Mouse (Mus musculus) kidney, embryonic 16.5 days (tissue): ENCODE results near the gene Gm6793. TPM values are rescaled to one million over a fixed set of nuclear protein-coding genes. Genes with fewer than 3 reads are reported as not detected.

Source experiments
- ATAC-seq: fragments of 200-750 bp; cut with Nextera tagmentation; 2 replicates; pipeline ENCODE4 v1.8.0; 2017; ENCODE audit warnings: moderate TSS enrichment; ENCODE audit not compliant: low FRiP score, low TSS enrichment
- H3K27ac ChIP-seq: fragments of 300-500 bp; sonication (generic); 2 replicates; pipeline ENCODE4 v1.5.1; 2014; ENCODE audit warnings: low read length
- H3K27me3 ChIP-seq: fragments of 300-500 bp; sonication (generic); 2 replicates; pipeline ENCODE4 v1.6.1; 2014; ENCODE audit warnings: low read length, control low read depth, mixed read lengths; ENCODE audit not compliant: insufficient read depth
- H3K36me3 ChIP-seq: fragments of 300-500 bp; sonication (generic); 2 replicates; pipeline ENCODE4 v1.6.1; 2014; ENCODE audit warnings: low read length, control low read depth, mixed read lengths; ENCODE audit not compliant: insufficient read depth
- H3K4me1 ChIP-seq: fragments of 300-500 bp; sonication (generic); 2 replicates; pipeline ENCODE4 v1.6.1; 2014; ENCODE audit warnings: low read length, control low read depth, mixed read lengths; ENCODE audit not compliant: insufficient read depth
- H3K4me2 ChIP-seq: fragments of 300-500 bp; sonication (generic); replicated peaks from 2 replicates; pipeline ENCODE4 v1.6.1; 2014; ENCODE audit warnings: low read depth, low read length
- H3K4me3 ChIP-seq: fragments of 300-500 bp; sonication (generic); 2 replicates; pipeline ENCODE4 v1.5.1; 2014; ENCODE audit warnings: mild to moderate bottlenecking, low read length
- H3K9ac ChIP-seq: fragments of 300-500 bp; sonication (generic); replicated peaks from 2 replicates; pipeline ENCODE4 v1.6.1; 2014; ENCODE audit warnings: low read length
- H3K9me3 ChIP-seq: fragments of 300-500 bp; sonication (generic); 2 replicates; pipeline ENCODE4 v1.6.1; 2016; ENCODE audit warnings: low read length, control low read depth
- WGBS: fragments of 180-500 bp; shearing (Covaris S2); extraction: QIAGEN DNeasy Blood & Tissue Kit; methylation state at CpG from one replicate; pipeline ENCODE4 v1.1.7; 2014; 5-methylcytosine and 5-hydroxymethylcytosine counted together
- polyA plus RNA-seq: library from polyadenylated mRNA; unstranded; fragments of >200 nt; fragmentation: Nextera tagmentation; extraction: Ambion mirVana; gene quantifications from 2 replicates; pipeline ENCODE4 v1.2.1, GENCODE M21; 2015

The Gm6793 gene
- 0.75 and 0.78 TPM in 2 replicates for polyA plus RNA-seq

- ATAC-seq, result no peak
- Histone ChIP-seq H3K4me1 (peaks cover 16% of the 10 kb centered on the region), H3K4me3 (no peak within 1 kb of the TSS), H3K9me3 (no peaks in the 10 kb centered on the region), H3K4me2 (no peak within 1 kb of the TSS), H3K36me3 (peaks cover 26% of the 10 kb centered on the region), H3K27me3 (no peaks in the 10 kb centered on the region), H3K9ac (no peak within 1 kb of the TSS), H3K27ac (no peak within 1 kb of the TSS)
- WGBS, result 96% methylated on average over 11 of the region's 11 CpGs
These were observed at the start of gene Gm6793 for GRCm38 (mm10) chr8:112014936-112015335. Gm6793 (minus strand) TSS chr8:112015036.

GRCm38 (mm10) chr8:112061372-112061771 lies 46.5 kb upstream of the Gm6793 start:
- H3K9me3 ChIP-seq, result no peaks in the 10 kb centered on the region
- H3K9ac ChIP-seq, result no peak overlapping the region
- 37% methylated on average over 4 of the region's 4 CpGs for WGBS
- no peak overlapping the region for H3K4me2 ChIP-seq
- H3K4me1 ChIP-seq, result no peaks in the 10 kb centered on the region
- H3K36me3 ChIP-seq, result no peaks in the 10 kb centered on the region
- H3K27ac ChIP-seq, result no peak overlapping the region
- no peak overlapping the region for H3K4me3 ChIP-seq
- no peak for ATAC-seq
- H3K27me3 ChIP-seq, result no peaks in the 10 kb centered on the region

- Histone ChIP-seq H3K9ac (no peak overlapping the region), H3K9me3 (peaks cover 3% of the 10 kb centered on the region; the same call in 1 of the 2 replicates), H3K27ac (no peak overlapping the region), H3K4me1 (no peaks in the 10 kb centered on the region), H3K4me3 (no peak overlapping the region), H3K36me3 (no peaks in the 10 kb centered on the region), H3K4me2 (no peak overlapping the region), H3K27me3 (no peaks in the 10 kb centered on the region)
- no peak for ATAC-seq
These were observed 39.6 kb upstream of the Gm6793 start for GRCm38 (mm10) chr8:112054456-112054855.

- H3K4me3 ChIP-seq, result no peak overlapping the region
- H3K9ac ChIP-seq, result no peak overlapping the region
- H3K4me1 ChIP-seq, result no peaks in the 10 kb centered on the region
- ATAC-seq, result no peak
- H3K27ac ChIP-seq, result no peak overlapping the region
- H3K9me3 ChIP-seq, result peaks cover 3% of the 10 kb centered on the region; the same call in 1 of the 2 replicates
- H3K27me3 ChIP-seq, result no peaks in the 10 kb centered on the region
- no peaks in the 10 kb centered on the region for H3K36me3 ChIP-seq
- H3K4me2 ChIP-seq, result no peak overlapping the region
- 76% methylated on average over 9 of the region's 9 CpGs for WGBS
These were observed 36.7 kb upstream of the Gm6793 start for GRCm38 (mm10) chr8:112051537-112051936.

GRCm38 (mm10) chr8:112049984-112050383 lies 35.1 kb upstream of the Gm6793 start:
- Histone ChIP-seq H3K27ac (no peak overlapping the region), H3K9ac (no peak overlapping the region), H3K4me3 (no peak overlapping the region), H3K27me3 (no peaks in the 10 kb centered on the region), H3K36me3 (no peaks in the 10 kb centered on the region), H3K4me2 (no peak overlapping the region), H3K9me3 (peaks cover 3% of the 10 kb centered on the region; the same call in 1 of the 2 replicates), H3K4me1 (no peaks in the 10 kb centered on the region)
- no peak for ATAC-seq
- 80% methylated on average over 6 of the region's 6 CpGs for WGBS

- H3K9ac ChIP-seq, result no peak overlapping the region
- ATAC-seq, result no peak
- no peak overlapping the region for H3K4me2 ChIP-seq
- H3K36me3 ChIP-seq, result no peaks in the 10 kb centered on the region
- H3K27me3 ChIP-seq, result no peaks in the 10 kb centered on the region
- 80% methylated on average over 6 of the region's 6 CpGs for WGBS
- H3K9me3 ChIP-seq, result peaks cover 3% of the 10 kb centered on the region; the same call in 1 of the 2 replicates
- H3K4me1 ChIP-seq, result no peaks in the 10 kb centered on the region
- H3K4me3 ChIP-seq, result no peak overlapping the region
- no peak overlapping the region for H3K27ac ChIP-seq
These were observed 33.5 kb upstream of the Gm6793 start for GRCm38 (mm10) chr8:112048293-112048692.

GRCm38 (mm10) chr8:112045896-112046295 lies 31.1 kb upstream of the Gm6793 start:
- Histone ChIP-seq H3K27ac (no peak overlapping the region), H3K4me1 (no peaks in the 10 kb centered on the region), H3K4me3 (no peak overlapping the region), H3K36me3 (no peaks in the 10 kb centered on the region), H3K4me2 (no peak overlapping the region), H3K27me3 (no peaks in the 10 kb centered on the region), H3K9me3 (peaks cover 3% of the 10 kb centered on the region; the same call in 1 of the 2 replicates), H3K9ac (no peak overlapping the region)
- peak; percentile 63; the same call in 1 of the 2 replicates for ATAC-seq
- 2% methylated on average over 7 of the region's 7 CpGs for WGBS

- WGBS, result 82% methylated on average over 5 of the region's 5 CpGs
- Histone ChIP-seq H3K27ac (no peak overlapping the region), H3K36me3 (no peaks in the 10 kb centered on the region), H3K9me3 (peaks cover 3% of the 10 kb centered on the region; the same call in 1 of the 2 replicates), H3K9ac (no peak overlapping the region), H3K4me1 (no peaks in the 10 kb centered on the region), H3K4me3 (no peak overlapping the region), H3K4me2 (no peak overlapping the region), H3K27me3 (no peaks in the 10 kb centered on the region)
- no peak for ATAC-seq
These were observed 30.3 kb upstream of the Gm6793 start for GRCm38 (mm10) chr8:112045182-112045581.

GRCm38 (mm10) chr8:112037521-112037920 lies 22.7 kb upstream of the Gm6793 start:
- 83% methylated on average over 18 of the region's 18 CpGs for WGBS
- ATAC-seq, result no peak

GRCm38 (mm10) chr8:112034603-112035002 lies 19.8 kb upstream of the Gm6793 start:
- no peak overlapping the region for H3K4me3 ChIP-seq
- no peak overlapping the region for H3K4me2 ChIP-seq
- 7% methylated on average over 8 of the region's 8 CpGs for WGBS
- H3K27ac ChIP-seq, result no peak overlapping the region
- no peaks in the 10 kb centered on the region for H3K4me1 ChIP-seq
- H3K9me3 ChIP-seq, result no peaks in the 10 kb centered on the region
- no peak overlapping the region for H3K9ac ChIP-seq
- H3K36me3 ChIP-seq, result no peaks in the 10 kb centered on the region
- ATAC-seq, result peak; percentile 33; the same call in 1 of the 2 replicates
- H3K27me3 ChIP-seq, result no peaks in the 10 kb centered on the region

More at GRCm38 (mm10) chr8:112037521-112037920, 22.7 kb upstream of the Gm6793 start:
- Histone ChIP-seq H3K9me3 (no peaks in the 10 kb centered on the region), H3K4me2 (no peak overlapping the region), H3K27me3 (no peaks in the 10 kb centered on the region), H3K4me1 (no peaks in the 10 kb centered on the region), H3K9ac (no peak overlapping the region), H3K27ac (no peak overlapping the region), H3K4me3 (no peak overlapping the region), H3K36me3 (no peaks in the 10 kb centered on the region)
